Mouse (Mus musculus) testis, adult 2 months (tissue): ENCODE results near the gene Prm2.

Source experiments
- CTCF ChIP-seq: fragments of 200-500 bp; IDR thresholded peaks from 2 replicates; pipeline ENCODE4 v1.5.1; 2012; ENCODE audit warnings: low read depth, mild to moderate bottlenecking, inconsistent platforms, low read length, moderate library complexity; ENCODE audit not compliant: control insufficient read depth, insufficient read depth, insufficient replicate concordance
- POLR2A ChIP-seq: fragments of 200-500 bp; IDR thresholded peaks from 2 replicates; pipeline ENCODE4 v1.6.1; 2012; ENCODE audit warnings: low read depth, mild to moderate bottlenecking, inconsistent platforms, low read length, moderate library complexity; ENCODE audit not compliant: control insufficient read depth

GRCm38 (mm10) chr16:10827269-10827668 lies 31.3 kb upstream of the Prm2 start:
- TF ChIP-seq CTCF = no peak
- TF ChIP-seq POLR2A = no peak
